Mouse (Mus musculus) ES-E14 (cell line): ENCODE measurements around the gene Adsl. TPM values are rescaled to one million over a fixed set of nuclear protein-coding genes. Genes with fewer than 3 reads are reported as not detected.

Experiments used
- DNase-seq: peaks from one replicate; pipeline ENCODE4 v3.0.0-alpha.2; 2013; ENCODE audit warnings: low read depth, low spot score
- H3K27ac ChIP-seq: 2 replicates; pipeline ENCODE4 v1.5.1; 2012; ENCODE audit warnings: low read depth, mild to moderate bottlenecking, low read length, moderate library complexity, mixed read lengths; ENCODE audit not compliant: poor library complexity, insufficient read depth, severe bottlenecking
- H3K36me3 ChIP-seq: 2 replicates; pipeline ENCODE4 v1.6.1; 2012; ENCODE audit warnings: mild to moderate bottlenecking, low read length, moderate library complexity, mixed read lengths; ENCODE audit not compliant: control insufficient read depth, poor library complexity, insufficient read depth, severe bottlenecking
- H3K4me1 ChIP-seq, 2 experiments: fragments of 150-350 bp in 1 of 2; sonication (generic) in 1 of 2; 2 replicates each; pipeline ENCODE4 v1.6.1; 2012; ENCODE audit warnings: low read length in 2 of 2, mild to moderate bottlenecking in 1 of 2, mixed read lengths in 1 of 2; ENCODE audit not compliant: control insufficient read depth in 2 of 2, insufficient read depth in 2 of 2, poor library complexity in 1 of 2
- H3K4me3 ChIP-seq, 2 experiments: fragments of 150-350 bp in 1 of 2; sonication (generic) in 1 of 2; 2 replicates each; pipeline ENCODE4 v1.5.1; 2012; ENCODE audit warnings: low read length in 2 of 2, low read depth in 1 of 2, mild to moderate bottlenecking in 1 of 2, mixed read lengths in 1 of 2; ENCODE audit not compliant: insufficient read depth in 1 of 2, poor library complexity in 1 of 2, severe bottlenecking in 1 of 2
- H3K9ac ChIP-seq: 2 replicates; pipeline ENCODE4 v1.6.1; 2012; ENCODE audit warnings: low read depth, mild to moderate bottlenecking, low read length, mixed read lengths; ENCODE audit not compliant: poor library complexity, insufficient read depth, severe bottlenecking
- H3K9me3 ChIP-seq: fragments of 150-350 bp; sonication (generic); 2 replicates; pipeline ENCODE4 v1.6.1; 2012; ENCODE audit warnings: low read depth, mild to moderate bottlenecking, low read length; ENCODE audit not compliant: control insufficient read depth, insufficient read depth
- CHD2 ChIP-seq: IDR thresholded peaks from 2 replicates; pipeline ENCODE4 v1.6.1; 2014; ENCODE audit warnings: mild to moderate bottlenecking, low read depth, low read length, inconsistent platforms
- HCFC1 ChIP-seq: IDR thresholded peaks from 2 replicates; pipeline ENCODE4 v1.6.1; 2012; ENCODE audit warnings: low read length, inconsistent platforms, borderline replicate concordance; ENCODE audit not compliant: insufficient read depth
- MAFK ChIP-seq: IDR thresholded peaks from 2 replicates; pipeline ENCODE4 v1.6.1; 2014; ENCODE audit warnings: mild to moderate bottlenecking, low read depth, low read length, inconsistent platforms; ENCODE audit not compliant: insufficient read depth
- ZC3H11A ChIP-seq: IDR thresholded peaks from 2 replicates; pipeline ENCODE4 v1.6.1; 2012; ENCODE audit warnings: low read depth, mild to moderate bottlenecking, inconsistent platforms, low read length, borderline replicate concordance
- ZNF384 ChIP-seq: IDR thresholded peaks from 2 replicates; pipeline ENCODE4 v1.6.1; 2012; ENCODE audit warnings: low read depth, low read length, inconsistent platforms
- in situ Hi-C, 2 experiments: fragments of 600-800 bp; cut with MboI; formaldehyde crosslinking; loops; one replicate each; pipeline ENCODE4 v1.15.1; 2025; ENCODE audit warnings: low sequenced_read_pairs in 2 of 2, inconsistent platforms in 1 of 2; ENCODE audit not compliant: unreplicated experiment in 2 of 2
- total RNA-seq: library from RNA; depleted of rRNA; stranded (reverse); fragments of 300-350 nt; gene quantifications from 2 replicates; pipeline ENCODE4 v1.2.3, GENCODE M21; 2012; rRNA removed

The Adsl gene
- total RNA-seq, 1 experiment: 166 TPM

DNA sequence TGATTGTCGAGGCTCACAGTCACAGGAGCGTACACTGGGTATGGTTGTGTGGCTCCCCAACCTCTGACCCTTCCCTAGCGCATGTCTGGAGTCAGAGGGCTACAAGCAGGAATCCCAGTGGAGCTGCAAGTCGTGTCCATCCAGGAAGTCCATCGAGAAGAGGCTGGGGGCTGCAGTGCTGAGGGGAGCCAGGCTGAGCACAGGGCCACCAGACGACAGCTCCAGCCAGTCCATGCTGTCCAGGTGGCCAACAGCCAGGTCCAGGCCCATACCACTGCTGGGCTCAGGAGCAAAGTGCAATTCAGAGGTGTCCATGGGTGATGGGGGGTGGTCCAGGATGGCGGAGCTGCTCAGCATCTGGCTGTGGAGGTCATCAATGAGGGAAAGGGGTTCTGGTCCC is 64.9 kb downstream of the Adsl start:
- Histone ChIP-seq H3K4me3 (no peak overlapping the region), H3K27ac (no peak overlapping the region), H3K9me3 (no peaks in the 10 kb centered on the region), H3K4me1 (peaks cover 0 to 6% of the 10 kb centered on the region in 2 experiments; a peak in 1 of 4 replicates), H3K36me3 (peaks cover 38% of the 10 kb centered on the region), H3K9ac (no peak overlapping the region)
- in situ Hi-C loops: no loop called here
- no peak for DNase-seq
- TF ChIP-seq HCFC1 (no peak), ZNF384 (no peak), ZC3H11A (no peak), MAFK (no peak), CHD2 (no peak)

DNA sequence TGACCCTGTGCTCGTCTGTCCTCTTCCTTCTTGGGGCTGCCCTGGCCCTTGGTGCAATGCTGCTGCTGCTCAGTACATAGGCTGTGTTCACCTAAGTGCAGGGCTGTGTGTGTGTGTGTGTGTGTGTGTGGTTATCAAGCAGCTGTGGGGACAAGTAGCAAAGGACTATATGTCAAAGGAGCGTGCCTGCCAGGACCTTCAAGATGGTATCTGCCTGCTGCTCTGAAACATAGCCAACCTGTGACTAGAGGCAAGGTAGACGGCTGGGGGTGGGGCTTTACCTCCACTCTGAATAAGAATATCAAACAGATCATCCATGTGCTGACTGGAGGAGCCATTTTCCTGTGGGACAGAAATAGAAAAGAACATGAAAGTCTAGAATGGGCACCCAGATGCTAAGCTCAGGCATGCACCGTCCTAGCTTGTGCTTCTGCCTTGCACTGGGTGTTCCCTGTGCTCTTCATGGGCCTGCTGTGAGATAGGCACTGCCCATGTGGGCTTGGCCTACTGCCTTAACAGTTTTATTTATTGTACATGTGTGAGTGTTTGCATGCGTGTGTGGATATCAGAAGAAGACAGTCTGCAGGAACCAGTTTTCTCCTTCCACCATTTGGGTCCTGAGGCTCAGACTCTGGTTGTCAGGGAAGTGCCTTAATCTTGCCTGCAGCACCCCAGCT is 66.9 kb downstream of the Adsl start:
- H3K27ac ChIP-seq: no peak overlapping the region
- TF ChIP-seq HCFC1 (no peak), CHD2 (no peak), MAFK (no peak), ZNF384 (no peak), ZC3H11A (no peak)
- H3K4me1 ChIP-seq: no peaks in the 10 kb centered on the region
- no peak overlapping the region for H3K4me3 ChIP-seq
- H3K36me3 ChIP-seq: peaks cover 35% of the 10 kb centered on the region
- H3K9me3 ChIP-seq: no peaks in the 10 kb centered on the region
- in situ Hi-C loops: no loop called here
- DNase-seq: no peak
- H3K9ac ChIP-seq: no peak overlapping the region

DNA sequence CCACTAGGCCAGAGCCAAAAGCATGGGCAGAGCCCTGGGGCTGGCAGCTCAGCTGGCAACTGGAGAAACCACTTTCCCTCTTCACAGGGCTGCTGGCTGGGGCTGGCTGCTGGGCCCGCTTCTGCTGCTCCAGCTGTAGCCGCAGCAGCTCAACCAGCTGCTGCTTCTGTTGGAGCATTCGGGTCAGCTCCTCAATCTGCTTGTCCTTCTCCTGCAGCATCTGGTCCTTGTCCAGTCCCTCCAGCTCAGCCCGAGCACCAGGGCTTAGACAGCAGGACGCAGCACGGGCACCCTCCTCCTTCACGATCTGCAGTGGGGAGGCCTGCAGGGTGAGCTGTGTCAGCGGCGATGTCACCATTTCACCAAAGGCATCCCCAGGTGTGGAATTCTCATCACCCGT is 68.2 kb downstream of the Adsl start:
- no peak for TF ChIP-seq MAFK
- TF ChIP-seq ZNF384: no peak
- TF ChIP-seq HCFC1: no peak
- TF ChIP-seq CHD2: no peak
- TF ChIP-seq ZC3H11A: no peak
- no peaks in the 10 kb centered on the region for H3K9me3 ChIP-seq
- in situ Hi-C loops: no loop called here
- H3K4me3 ChIP-seq: no peak overlapping the region
- no peak overlapping the region for H3K9ac ChIP-seq
- H3K36me3 ChIP-seq: peaks cover 30% of the 10 kb centered on the region
- no peak for DNase-seq
- H3K27ac ChIP-seq: no peak overlapping the region
- no peaks in the 10 kb centered on the region for H3K4me1 ChIP-seq

DNA sequence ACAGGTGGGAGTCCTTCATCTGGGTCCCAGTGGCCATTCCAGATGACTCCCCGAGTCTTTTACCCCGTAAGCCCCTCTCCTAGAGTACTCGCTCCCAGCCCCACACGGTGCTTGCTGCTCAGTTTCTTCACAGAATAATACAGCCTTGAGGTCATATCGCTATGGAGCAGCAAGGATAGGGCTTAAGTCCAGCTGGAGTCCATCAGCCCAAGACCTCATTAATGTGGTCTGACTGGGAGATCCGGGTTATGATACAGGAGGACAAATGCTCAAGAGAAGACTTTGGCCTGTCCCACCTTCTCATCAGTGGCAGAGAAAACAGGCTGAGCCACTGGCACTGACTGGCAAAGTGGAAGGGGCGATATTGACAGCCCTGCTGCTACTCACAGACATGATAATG is 69.0 kb downstream of the Adsl start:
- H3K4me1 ChIP-seq: no peaks in the 10 kb centered on the region
- H3K4me3 ChIP-seq: no peak overlapping the region
- no peaks in the 10 kb centered on the region for H3K9me3 ChIP-seq
- no peak overlapping the region for H3K27ac ChIP-seq
- no peak for DNase-seq
- no peak overlapping the region for H3K9ac ChIP-seq
- in situ Hi-C loops: no loop called here
- TF ChIP-seq MAFK: no peak
- peaks cover 33% of the 10 kb centered on the region for H3K36me3 ChIP-seq

Other genes with a start within 250 kb of the Adsl start
- gene Tnrc6b, start 237.2 kb upstream of the Adsl start, total RNA-seq: 29.5 and 37.0 TPM in 2 replicates
- gene Sgsm3, start 29.3 kb downstream of the Adsl start, total RNA-seq: 51.6 and 71.9 TPM in 2 replicates
- gene Mrtfa, start 242.3 kb downstream of the Adsl start, total RNA-seq: 16.5 and 16.7 TPM in 2 replicates